Mouse (Mus musculus): Measurements from ENCODE around the gene Arpc1b.
A peak's percentile ranks its signal among the peaks of the same experiment; 100 is the strongest.
"Not testable (repeated sequence)": the region's sequence is repeated elsewhere in the genome, so short reads cannot be mapped to it uniquely, and the experiment has no call there.

Arpc1b gene

GRCm38 (mm10) chr5:145114071-145114605 lies at the start of gene Arpc1b:
Arpc1b (plus strand) TSS chr5:145114215.
- peak; percentile 88 for DNase-seq

DNA sequence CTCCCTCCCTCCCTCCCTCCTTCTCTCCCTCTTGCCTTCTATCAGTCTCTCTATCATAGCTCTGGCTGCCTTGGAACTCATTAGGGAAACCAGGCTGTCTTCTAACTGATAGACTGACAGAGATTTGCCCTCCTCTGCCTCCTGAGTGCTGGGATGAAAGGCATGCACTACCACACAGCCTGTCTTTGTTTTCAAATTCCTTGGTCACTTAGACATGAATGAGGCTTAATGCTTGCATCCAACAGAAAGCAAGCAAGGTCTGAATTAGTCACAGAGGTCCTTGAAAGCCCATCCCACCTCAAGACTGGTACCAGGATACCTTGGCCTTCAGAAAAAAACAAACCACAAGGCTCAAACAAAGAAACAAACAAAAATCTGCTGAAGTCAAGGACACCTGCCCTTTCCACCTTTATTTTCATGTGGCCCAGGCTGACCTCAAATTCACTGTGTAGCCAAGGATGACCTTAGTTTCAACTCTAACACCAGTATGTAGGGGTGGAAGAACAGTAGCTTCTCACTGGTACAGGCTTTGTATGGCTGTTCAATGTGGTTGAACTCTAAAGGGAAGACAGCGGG lies 49.2 kb upstream of the Arpc1b start:
- DNase-seq = no peak

GRCm38 (mm10) chr5:145068863-145069262 lies 45.2 kb upstream of the Arpc1b start:
- no peak for DNase-seq

DNA sequence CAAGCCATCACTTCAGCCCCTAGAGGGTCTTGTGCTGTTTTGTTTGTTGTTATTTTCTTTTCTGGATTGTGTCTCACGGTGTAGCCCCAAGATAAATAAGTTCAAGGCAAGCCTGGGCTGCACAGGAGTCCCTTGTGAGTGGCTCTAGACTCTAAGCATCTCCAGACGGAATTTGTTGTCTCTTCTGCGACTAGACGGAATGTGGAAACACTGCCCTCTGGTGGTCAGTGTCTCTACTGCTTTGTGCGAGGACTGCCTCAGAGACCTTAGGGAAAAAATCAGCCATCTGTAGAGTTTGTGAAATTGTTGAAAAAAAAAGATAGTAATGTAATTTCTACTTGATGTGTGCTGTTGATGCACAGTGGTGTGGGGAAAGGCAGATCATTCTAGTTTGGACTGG lies 44.3 kb upstream of the Arpc1b start:
- peak; percentile 68 for DNase-seq

DNA sequence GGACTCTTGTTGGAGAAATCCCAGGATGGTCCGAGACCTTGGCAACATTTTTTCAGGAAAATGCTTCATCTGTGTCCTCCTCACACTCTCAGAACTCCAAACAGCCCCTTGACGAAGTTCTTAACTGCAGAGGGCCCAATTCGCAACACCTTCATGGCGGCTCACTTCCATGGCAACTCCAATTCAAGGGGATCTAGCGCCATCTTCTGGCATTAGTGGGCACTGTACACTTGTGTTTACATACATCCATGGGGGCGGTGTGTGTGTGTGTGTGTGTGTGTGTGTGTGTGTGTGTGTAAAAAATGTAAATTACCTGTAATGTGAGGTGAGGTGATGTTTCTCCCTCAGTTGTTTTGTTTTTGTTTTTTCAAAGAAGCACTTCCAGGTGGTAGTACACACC lies 42.7 kb upstream of the Arpc1b start:
- no peak for DNase-seq

GRCm38 (mm10) chr5:145075081-145075480 lies 38.9 kb upstream of the Arpc1b start:
- no peak for DNase-seq

DNA sequence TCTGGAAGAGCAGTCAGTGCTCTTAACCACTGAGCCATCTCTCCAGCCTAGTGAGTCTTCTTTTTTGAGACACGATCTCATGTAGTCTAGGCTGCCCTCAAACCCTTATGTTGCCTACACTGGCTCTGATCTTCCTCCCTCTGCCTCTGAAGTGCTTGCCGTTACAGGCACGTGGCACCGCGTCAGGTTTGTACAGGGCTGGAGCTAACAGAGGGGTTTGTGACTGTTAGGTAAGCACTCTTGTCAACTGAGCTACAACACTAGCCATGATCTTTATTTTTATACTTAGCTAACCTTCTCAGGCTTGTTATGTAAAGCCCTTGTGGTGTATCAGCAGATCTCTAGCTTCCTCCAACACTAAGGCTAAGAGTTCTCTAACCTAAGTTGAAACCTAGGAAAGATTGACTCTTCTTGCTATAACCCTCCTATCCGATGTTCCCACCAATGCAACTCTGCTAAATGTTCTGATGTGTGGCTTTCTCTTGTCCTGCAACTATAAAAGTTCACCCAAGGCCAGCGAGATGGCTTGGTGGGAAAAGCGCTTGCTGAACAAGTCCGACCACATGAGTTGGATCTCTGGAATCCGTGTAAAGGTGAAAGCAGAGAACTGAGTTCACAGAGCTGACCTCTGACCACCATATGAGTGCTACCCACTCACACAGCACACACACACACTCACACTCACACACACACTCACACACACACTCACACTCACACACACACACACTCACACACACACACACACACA lies 32.0 kb upstream of the Arpc1b start:
- DNase-seq = no peak

- not testable (repeated sequence) for DNase-seq
Measured at GRCm38 (mm10) chr5:145083201-145083600, 30.8 kb upstream of the Arpc1b start.

DNA sequence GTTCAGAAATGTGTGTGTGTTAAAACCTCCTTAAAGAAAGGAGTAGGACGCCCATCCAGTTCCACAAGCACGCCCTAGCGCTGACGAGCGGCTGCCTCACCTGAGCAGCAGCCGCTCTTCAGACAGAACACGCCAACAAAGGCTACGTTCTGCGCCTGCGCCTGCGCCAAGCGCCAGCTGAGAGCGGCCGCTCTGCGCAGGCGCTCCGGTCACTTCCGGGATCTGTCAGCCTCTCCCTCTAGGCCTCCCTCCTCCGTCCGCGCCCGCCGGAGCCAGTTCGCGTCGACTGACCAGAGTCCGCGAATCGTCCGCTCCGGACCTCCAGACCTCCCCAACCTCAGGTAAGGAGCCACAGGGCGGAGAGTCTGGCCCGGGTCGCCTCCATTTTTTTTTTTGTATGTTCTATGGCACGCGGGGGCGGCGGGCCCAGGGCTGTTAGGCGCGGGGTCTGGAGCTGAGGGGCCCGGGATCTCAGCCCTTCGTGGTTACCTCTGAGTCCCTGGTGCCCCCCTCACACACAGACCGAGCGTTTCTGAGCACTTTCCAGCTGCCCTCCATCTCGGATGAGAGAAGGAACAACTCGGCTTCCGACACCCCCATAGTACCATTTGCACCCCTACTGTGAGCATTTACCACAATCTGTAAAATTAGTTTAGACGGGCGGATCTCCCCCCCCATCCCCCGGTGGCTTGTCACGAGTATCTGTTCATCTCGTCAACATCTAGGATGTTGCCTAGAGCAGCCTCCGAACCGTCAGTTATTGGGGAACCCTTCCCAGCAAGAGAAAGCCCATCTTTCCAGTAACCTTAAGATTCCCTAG lies 30.2 kb upstream of the Arpc1b start, which contains the start of the genes Arpc1a and Kpna7:
TSS of gene Arpc1a (plus strand) at position 199 of the 820 bp plus-strand sequence.
TSS of gene Kpna7 (minus strand) at position 399 of the 820 bp plus-strand sequence.
- DNase-seq = peak; percentile 98

DNA sequence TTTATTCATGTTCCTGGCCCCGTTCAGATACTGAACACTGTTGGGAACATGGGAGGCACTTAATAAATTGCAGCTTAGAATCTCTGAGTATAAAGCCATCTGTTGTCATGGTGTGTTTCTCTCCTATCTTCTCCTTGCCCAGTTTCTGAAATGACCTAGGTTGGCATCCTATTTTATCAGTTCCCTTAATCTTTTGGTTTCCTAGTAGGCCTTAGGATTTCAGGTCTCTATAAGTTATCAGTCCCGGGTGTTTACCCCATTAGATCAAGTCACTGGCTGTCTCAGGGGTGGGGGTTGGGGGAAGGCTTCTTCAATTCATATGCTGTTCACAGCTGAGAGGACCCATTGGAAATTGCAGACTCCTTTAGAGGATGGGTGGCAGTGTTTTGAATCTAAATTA lies 29.2 kb upstream of the Arpc1b start:
- no peak for DNase-seq

DNA sequence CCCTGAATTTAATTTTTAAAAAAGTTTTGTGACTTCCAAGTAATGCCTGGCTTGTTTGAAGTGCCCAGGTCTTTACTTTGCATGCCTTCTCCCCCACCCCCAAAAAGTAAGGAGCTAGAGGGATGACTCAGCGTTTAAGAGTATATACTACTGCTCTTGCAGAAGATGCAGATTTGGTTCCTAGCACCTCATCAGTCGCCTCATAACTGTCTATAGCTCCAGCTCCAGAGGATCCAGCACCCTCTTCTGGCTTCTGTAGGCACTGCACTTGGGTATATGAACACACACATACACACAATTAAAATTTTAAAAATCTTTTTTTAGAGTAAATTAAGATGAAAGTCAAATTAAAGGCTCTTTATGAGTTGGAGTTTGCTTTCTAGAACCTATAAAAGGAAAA lies 25.8 kb upstream of the Arpc1b start:
- no peak for DNase-seq

- no peak for DNase-seq
Measured at GRCm38 (mm10) chr5:145089878-145090277, 24.1 kb upstream of the Arpc1b start.

- DNase-seq = no peak
Measured at GRCm38 (mm10) chr5:145096195-145096594, 17.8 kb upstream of the Arpc1b start.

DNA sequence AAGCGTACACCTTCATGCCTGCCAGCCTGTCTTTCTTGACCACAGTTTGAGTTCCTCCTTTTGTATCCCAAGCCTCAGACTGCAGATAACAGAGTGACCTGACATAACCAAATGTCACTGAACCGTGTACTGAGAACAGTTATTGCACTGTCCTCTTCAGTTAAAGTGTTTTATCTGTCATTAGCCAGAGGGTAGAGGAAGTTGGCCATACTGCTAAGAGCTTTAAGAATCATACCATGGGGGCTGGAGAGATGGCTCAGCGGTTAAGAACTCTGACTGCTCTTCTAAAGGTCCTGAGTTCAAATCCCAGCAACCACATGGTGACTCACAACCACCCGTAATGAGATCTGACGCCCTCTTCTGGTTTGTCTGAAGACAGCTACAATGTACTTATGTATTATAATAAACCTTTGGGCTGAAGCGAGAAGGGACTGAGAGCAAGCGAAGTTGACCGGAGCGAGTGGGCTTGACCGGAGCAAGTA lies 15.6 kb upstream of the Arpc1b start:
- DNase-seq = no peak

GRCm38 (mm10) chr5:145100960-145101359 lies 13.1 kb upstream of the Arpc1b start:
- no peak for DNase-seq

GRCm38 (mm10) chr5:145101451-145101850 lies 12.6 kb upstream of the Arpc1b start:
- not testable (repeated sequence) for DNase-seq

GRCm38 (mm10) chr5:145102706-145103105 lies 11.3 kb upstream of the Arpc1b start:
- no peak for DNase-seq

DNA sequence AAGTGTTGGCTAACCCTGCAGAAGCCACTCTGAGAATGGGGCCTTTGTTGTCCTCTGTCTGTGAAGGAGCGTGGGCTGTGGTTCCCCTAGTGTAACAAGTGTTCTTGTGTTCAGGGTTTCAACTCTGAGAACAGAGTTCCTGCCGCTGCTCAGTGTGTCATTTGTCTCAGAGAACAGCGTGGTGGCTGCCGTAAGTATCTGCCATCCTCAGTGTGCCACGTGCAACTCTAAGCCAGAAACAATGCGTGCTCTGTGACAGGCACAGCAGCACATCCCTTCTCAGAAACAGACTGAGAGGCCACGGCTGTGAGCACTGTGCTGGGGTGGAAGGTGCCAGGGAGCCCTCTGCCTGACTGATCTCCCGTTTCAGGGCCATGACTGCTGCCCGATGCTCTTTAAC lies 9.7 kb upstream of the Arpc1b start:
- DNase-seq = no peak

DNA sequence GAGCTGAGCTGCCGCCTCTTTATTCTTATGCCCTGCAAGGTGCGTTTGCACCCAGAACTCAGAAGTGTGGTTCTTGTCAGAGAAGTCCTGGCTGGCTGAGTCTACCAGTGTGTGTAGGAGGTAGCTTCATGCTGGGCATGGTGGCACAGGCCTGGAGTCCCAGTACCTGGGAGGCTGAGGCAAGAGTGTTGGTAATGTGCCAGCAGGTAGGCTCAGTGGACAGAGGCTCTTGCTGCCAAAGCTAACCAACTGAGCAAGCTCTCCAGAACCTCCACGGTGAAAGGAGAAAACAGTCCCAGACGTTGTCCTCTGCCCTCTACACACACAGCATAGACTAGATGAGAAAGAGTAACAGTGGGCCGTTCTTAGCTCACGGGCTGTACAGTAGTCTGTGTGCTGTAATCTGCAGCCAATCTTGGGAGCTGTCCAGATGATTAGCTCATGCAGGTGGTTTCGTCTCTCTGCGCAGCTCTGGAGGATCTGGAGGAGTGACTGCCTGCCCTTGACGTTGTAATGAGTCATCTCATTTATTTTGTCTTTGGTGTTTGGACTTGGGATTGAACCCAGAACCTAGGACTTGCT lies 8.2 kb upstream of the Arpc1b start:
- DNase-seq = no peak

GRCm38 (mm10) chr5:145110401-145110800 lies 3.6 kb upstream of the Arpc1b start:
- DNase-seq = no peak

- DNase-seq = no peak
Measured at GRCm38 (mm10) chr5:145112566-145112965, 1.4 kb upstream of the Arpc1b start.

- no peak for DNase-seq
Measured at GRCm38 (mm10) chr5:145113416-145113815, 599 bp upstream of the Arpc1b start.

Measured in kidney, postnatal 14 days (tissue).